Mouse (Mus musculus): ENCODE results near the gene Ppp2r2c.
A peak's percentile ranks its signal among the peaks of the same experiment; 100 is the strongest.

The Ppp2r2c gene

GRCm38 (mm10) chr5:36988781-36989624 is 120.7 kb downstream of the Ppp2r2c start, which contains the start of gene Wfs1:
TSS of gene Wfs1 (minus strand) at chr5:36989205.
- DNase-seq = peak; percentile 97

DNA sequence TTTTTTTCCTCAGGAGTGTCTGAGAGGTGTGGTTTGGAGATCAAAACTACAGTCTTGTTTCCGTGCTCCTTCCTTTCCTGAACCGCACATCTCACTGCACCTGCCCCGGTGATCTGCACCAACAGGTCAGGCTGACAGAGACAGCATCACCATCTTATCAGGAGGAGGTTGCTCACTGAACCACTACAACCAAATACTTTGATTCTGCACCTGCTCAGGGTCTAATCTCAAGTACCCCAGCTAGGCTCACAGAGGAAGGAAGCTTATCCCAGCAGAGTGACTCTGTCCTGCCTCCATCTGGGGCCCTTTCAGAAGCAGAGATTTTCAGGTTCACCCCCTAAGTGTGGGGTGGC is 121.3 kb downstream of the Ppp2r2c start:
- DNase-seq = no peak

DNA sequence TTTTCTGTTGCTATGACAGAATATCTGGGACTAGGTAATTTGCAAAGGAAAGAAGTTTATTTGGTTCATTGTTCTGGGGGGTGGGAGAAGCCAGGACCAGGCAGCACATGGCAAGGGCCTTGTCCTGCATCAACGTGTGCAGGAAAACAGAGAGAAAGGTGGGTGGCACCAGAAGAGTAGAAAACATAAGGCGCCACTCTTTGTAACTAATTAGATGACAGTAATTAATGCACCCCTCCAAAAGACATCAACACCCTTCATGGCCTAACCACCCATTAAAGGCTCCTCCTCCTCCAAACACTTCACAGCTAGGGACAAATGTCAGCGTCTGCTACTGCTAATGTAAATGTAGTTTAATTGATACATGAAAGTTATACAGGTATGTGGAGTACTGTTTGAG is 121.9 kb downstream of the Ppp2r2c start:
- DNase-seq = no peak

GRCm38 (mm10) chr5:36990631-36991350 is 122.5 kb downstream of the Ppp2r2c start:
- DNase-seq = no peak

DNA sequence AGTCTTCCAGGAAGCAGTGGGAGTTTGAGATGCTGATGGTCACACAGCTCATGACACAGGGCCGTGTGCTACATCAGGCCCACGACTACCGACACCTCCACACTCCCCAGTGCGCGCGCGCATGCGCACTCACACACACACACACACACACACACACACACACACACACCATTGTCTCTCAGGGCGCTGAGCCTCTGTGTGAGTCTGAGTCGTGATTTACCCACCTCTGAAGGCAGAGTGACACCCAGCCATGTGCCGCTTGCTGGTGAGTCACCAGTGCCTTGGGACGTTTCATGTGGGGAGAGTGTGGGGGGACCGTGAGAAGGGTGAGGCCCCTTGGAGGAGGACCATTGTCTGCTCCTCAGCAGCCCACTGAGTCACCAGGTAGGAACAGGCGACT is 128.1 kb downstream of the Ppp2r2c start:
- DNase-seq = peak; percentile 68

GRCm38 (mm10) chr5:36997996-36998395 is 129.7 kb downstream of the Ppp2r2c start:
- peak; percentile 56 for DNase-seq

DNA sequence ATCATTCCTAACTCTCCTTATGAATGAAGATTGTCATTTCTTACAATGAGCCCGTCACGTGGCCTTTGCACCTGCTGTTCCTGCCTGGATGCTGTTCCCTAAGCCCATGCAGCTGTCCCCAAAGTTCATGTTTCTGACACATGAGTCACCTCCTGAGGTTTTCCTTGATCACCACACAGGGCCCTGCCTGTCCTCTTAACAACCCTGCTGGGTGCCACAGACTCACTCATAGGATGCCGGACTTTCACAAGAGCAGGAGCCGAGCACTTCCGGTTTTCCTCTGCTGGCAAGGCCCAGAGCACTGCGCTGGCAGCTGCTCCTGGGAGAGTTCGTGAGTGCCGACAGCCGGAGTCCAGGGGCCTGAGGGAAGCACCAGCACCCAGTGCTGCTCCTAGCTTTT is 132.7 kb downstream of the Ppp2r2c start:
- no peak for DNase-seq

DNA sequence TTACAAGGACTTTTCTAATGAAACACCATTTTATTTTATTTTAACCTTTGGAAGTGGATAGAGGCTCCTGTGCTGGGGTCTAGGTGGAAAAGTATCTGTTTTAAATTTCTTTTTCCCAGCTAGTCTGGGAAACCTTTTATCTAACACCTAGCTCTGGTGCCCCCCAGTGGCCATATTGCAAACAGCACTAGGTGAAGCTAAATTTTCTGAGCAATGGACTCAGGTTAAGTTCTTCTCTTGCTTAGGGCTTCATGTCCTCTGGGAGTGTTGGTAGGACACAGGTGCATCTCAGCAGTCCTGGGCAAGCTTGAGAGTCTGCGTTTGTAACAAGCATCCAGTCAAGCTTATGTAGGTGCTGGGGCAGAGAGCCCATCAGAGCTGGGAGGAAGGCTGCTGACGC is 133.7 kb downstream of the Ppp2r2c start:
- peak; percentile 75 for DNase-seq
